Mouse (Mus musculus): Measurements from ENCODE around the gene Ezh2. TPM values are rescaled to one million over a fixed set of nuclear protein-coding genes. Genes with fewer than 3 reads are reported as not detected.

Ezh2 gene
- polyA plus RNA-seq, 1 experiment = not detected

GRCm38 (mm10) chr6:47520030-47520429 is 75.1 kb downstream of the Ezh2 start:
- Histone ChIP-seq H3K4me1 (ENCODE audit: control insufficient read depth, insufficient read depth, low read length) (no peaks in the 10 kb centered on the region), H3K27ac (ENCODE audit: insufficient read depth, low read depth, low read length) (no peak overlapping the region), H3K4me3 (ENCODE audit: insufficient read depth, low read depth, low read length) (no peak overlapping the region)
- TF ChIP-seq POLR2A (IDR thresholded peaks at IDR 0.05; ENCODE audit: insufficient read depth, low read depth, low read length) = no peak
- no peak for TF ChIP-seq CTCF (IDR thresholded peaks at IDR 0.05; ENCODE audit: insufficient read depth, low read depth, low read length)
- WGBS = 79% methylated on average over 2 of the region's 2 CpGs

GRCm38 (mm10) chr6:47494562-47494961 is 100.6 kb downstream of the Ezh2 start:
- H3K27ac ChIP-seq (ENCODE audit: insufficient read depth, low read depth, low read length) = no peak overlapping the region
- TF ChIP-seq CTCF (IDR thresholded peaks at IDR 0.05; ENCODE audit: insufficient read depth, low read depth, low read length) (no peak), POLR2A (IDR thresholded peaks at IDR 0.05; ENCODE audit: insufficient read depth, low read depth, low read length) (no peak)
- 95% methylated on average over 4 of the region's 4 CpGs for WGBS

GRCm38 (mm10) chr6:47482027-47482426 is 113.1 kb downstream of the Ezh2 start:
- Histone ChIP-seq H3K4me1 (ENCODE audit: control insufficient read depth, insufficient read depth, low read length) (0 out of 2 replicates have a peak, but pooled peaks cover 3% of the 10 kb centered on the region), H3K27ac (ENCODE audit: insufficient read depth, low read depth, low read length) (no peak overlapping the region), H3K4me3 (ENCODE audit: insufficient read depth, low read depth, low read length) (no peak overlapping the region)
- no peak for TF ChIP-seq CTCF (IDR thresholded peaks at IDR 0.05; ENCODE audit: insufficient read depth, low read depth, low read length)
- no peak for TF ChIP-seq POLR2A (IDR thresholded peaks at IDR 0.05; ENCODE audit: insufficient read depth, low read depth, low read length)
- 93% methylated on average over 1 of the region's 1 CpGs for WGBS

More at GRCm38 (mm10) chr6:47494562-47494961, 100.6 kb downstream of the Ezh2 start:
- no peaks in the 10 kb centered on the region for H3K4me1 ChIP-seq (ENCODE audit: control insufficient read depth, insufficient read depth, low read length)
- no peak overlapping the region for H3K4me3 ChIP-seq (ENCODE audit: insufficient read depth, low read depth, low read length)

Other genes with a start within 250 kb of the Ezh2 start
- gene Cul1, start 141.9 kb downstream of the Ezh2 start, polyA plus RNA-seq (2012; ENCODE audit: insufficient read depth, insufficient read length, low replicate concordance, missing spikeins) = 268 TPM in 1 of 2 replicates, not detected in the other
- not detected in 2 replicates for gene Pdia4, start 218.1 kb upstream of the Ezh2 start, polyA plus RNA-seq (2012; ENCODE audit: insufficient read depth, insufficient read length, low replicate concordance, missing spikeins)
- gene Zfp786, start 235.5 kb upstream of the Ezh2 start, polyA plus RNA-seq (2012; ENCODE audit: insufficient read depth, insufficient read length, low replicate concordance, missing spikeins) = not detected in 2 replicates
- not detected in 2 replicates for gene Zfp398, start 240.3 kb upstream of the Ezh2 start, polyA plus RNA-seq (2012; ENCODE audit: insufficient read depth, insufficient read length, low replicate concordance, missing spikeins)